In the genomic region with DNA sequence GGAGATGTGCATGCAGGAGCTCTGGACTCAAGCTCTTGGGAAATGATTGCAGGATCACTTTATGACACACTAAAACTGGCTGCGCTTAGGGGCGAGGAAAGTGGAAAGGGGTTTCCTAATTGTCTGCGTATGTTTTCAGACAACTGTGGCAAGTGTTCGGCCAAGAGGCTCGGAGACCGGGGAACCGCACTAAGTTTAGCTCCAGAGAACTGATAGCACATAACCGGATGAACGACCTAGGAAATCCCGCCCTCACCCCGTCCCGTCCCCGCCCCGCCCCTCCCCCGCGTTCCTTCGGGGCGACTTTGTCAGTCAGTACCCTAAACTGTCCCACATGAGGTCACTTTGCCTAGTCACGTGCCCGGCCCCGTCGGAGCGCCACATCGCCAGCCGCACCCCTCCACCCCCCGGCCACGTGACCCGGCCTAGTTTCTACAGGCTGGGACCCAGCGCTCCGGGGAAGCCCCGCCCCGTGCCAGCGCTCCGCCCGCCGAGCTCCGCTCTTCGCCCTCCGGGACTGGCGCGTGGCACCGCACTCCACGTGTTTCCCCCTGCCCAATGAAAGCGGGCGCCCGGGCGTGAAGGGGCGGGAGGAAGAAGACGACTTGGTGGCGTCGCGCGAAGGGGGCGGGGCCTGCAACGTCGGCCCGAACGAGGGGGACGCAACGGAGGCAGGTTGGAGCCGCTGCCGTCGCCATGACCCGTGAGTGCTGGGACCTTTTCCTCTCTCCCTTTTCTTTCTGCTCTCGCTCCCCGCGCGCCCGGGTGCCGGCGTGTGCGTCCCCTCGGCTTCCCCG, we compare ENCODE assay signal across 1 mouse cellular context.
TF ChIP-seq lines count a peak whose summit lies in the region.

A gene (plus strand): TSS at position 457 of the 797 bp plus-strand sequence.

TF ChIP-seq in MEL, 35 proteins besides CTCF, POLR2A, EP300 and RAD21 (continued from another document):
- TF ChIP-seq NELFE (IDR thresholded peaks at IDR 0.05; ENCODE audit: low read depth, low read length) (peak; percentile 89), MAX (IDR thresholded peaks at IDR 0.05; ENCODE audit: low read length) (peak; percentile 97), SIN3A (IDR thresholded peaks at IDR 0.05; ENCODE audit: low read length) (peak; percentile 39; the same call in 1 of the 2 replicates), ZC3H11A (IDR thresholded peaks at IDR 0.05; ENCODE audit: low read depth, low read length) (no peak), UBTF (IDR thresholded peaks at IDR 0.05; ENCODE audit: borderline replicate concordance, insufficient read depth, low read depth, low read length) (no peak), KAT2A (conservative IDR thresholded peaks at IDR 0.05; ENCODE audit: low read depth, low read length) (no peak; the same call in 1 of the 2 replicates), ETS1 (IDR thresholded peaks at IDR 0.05; ENCODE audit: low read depth, low read length) (peak; percentile 86), MXI1 (IDR thresholded peaks at IDR 0.05; ENCODE audit: low read depth, low read length) (peak; percentile 93), MEF2A (IDR thresholded peaks at IDR 0.05; ENCODE audit: extremely low read depth, insufficient replicate concordance, low read depth, low read length, poor library complexity, severe bottlenecking) (no peak), JUND (IDR thresholded peaks at IDR 0.05; ENCODE audit: low read depth, low read length) (no peak), BHLHE40 (IDR thresholded peaks at IDR 0.05; ENCODE audit: borderline replicate concordance, low read depth, low read length) (peak; percentile 97), ZNF384 (IDR thresholded peaks at IDR 0.05; ENCODE audit: low read depth, low read length) (no peak), TAL1 (IDR thresholded peaks at IDR 0.05; ENCODE audit: low read length) (no peak), POLR2AphosphoS2 (IDR thresholded peaks at IDR 0.05; ENCODE audit: low read length) (peak; percentile 82)
TF ChIP-seq in MEL: peak in this region for 15.
